Mouse (Mus musculus): ENCODE data around the gene Haus5. TPM values are rescaled to one million over a fixed set of nuclear protein-coding genes. Genes with fewer than 3 reads are reported as not detected.

Gene Haus5
- polyA plus RNA-seq, 1 experiment from 2014 or later: 4.8 TPM

DNA sequence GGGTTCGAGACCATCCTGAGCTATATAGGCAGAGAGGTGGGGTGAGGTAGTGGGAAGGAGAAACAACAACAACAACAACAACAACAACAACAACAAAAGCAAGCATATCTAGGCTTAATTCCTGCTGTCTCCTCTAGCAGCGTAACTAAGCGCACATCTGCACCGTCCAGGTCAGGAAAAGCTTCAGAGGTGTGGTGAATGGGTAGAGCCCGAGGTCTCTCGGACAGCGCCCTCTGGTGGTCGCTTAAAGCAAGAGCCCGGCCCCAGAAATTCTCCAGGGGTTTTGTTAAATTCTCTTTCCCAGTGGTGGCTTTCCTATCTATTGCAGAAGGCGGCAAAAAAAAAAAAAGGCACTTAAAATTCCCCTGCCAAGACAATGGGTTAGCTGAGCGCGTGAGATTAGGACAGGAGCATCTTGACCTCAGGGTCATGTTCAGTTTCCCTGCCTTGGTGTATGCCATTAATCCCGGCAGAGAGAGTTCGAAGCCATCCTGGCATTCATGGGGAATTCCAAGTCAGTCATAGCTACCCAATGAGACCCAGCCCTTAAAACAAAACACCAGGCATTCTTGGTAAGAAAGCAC, 51.2 kb downstream of the Haus5 start:
- WGBS (ENCODE audit: missing documents): 20% methylated on average over 14 of the region's 14 CpGs
- no peak overlapping the region for H3K4me3 ChIP-seq (ENCODE audit: inconsistent target)
- no peaks in the 10 kb centered on the region for H3K79me2 ChIP-seq (ENCODE audit: inconsistent target)
- H3K27ac ChIP-seq: no peak overlapping the region
- H3K36me3 ChIP-seq (ENCODE audit: inconsistent target): peaks cover 28% of the 10 kb centered on the region

DNA sequence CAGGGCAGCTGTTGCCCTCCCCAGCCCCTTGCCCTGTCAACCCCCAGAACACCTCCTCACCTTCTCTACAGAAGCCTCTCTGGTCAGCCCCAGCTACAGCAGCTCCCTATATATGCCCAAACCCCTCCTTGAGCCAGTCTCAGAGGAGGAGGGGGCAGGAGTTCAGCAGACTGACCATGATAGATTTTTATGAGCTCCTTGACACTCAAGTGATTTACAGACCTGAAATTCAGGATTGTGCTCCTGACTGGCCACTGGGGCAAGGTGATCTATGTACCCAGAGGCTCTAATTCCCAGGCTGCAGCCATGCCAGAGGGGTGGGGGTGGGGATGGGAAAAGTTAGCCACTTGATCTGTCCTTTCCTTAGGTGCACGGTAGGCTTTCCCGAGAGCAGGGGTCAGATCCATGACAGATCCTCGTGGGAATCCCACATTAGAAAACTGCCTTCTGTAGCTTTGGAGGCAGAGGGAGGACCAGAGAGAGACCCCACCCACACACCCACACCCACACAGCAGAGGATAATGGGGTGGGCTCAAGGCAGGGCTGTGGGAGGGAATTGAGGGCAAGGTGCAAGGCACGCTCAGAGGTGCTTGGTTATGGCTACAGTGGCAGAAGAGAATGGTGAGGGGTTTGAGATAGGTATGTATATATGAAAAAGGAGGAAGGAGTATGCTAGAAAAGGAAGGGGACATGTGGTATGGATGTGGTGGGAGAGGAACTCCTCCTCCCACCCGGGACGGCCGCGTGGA, 52.0 kb downstream of the Haus5 start, which contains the start of gene Upk1a:
Gene Upk1a (minus strand): TSS at position 194 of the 749 bp plus-strand sequence.
- Histone ChIP-seq H3K27ac (no peak within 1 kb of the TSS), H3K4me3 (ENCODE audit: inconsistent target) (no peak within 1 kb of the TSS), H3K79me2 (ENCODE audit: inconsistent target) (no peaks in the 10 kb centered on the region), H3K36me3 (ENCODE audit: inconsistent target) (peaks cover 20% of the 10 kb centered on the region)
- 92% methylated on average over 4 of the region's 8 CpGs for WGBS (ENCODE audit: missing documents)

DNA sequence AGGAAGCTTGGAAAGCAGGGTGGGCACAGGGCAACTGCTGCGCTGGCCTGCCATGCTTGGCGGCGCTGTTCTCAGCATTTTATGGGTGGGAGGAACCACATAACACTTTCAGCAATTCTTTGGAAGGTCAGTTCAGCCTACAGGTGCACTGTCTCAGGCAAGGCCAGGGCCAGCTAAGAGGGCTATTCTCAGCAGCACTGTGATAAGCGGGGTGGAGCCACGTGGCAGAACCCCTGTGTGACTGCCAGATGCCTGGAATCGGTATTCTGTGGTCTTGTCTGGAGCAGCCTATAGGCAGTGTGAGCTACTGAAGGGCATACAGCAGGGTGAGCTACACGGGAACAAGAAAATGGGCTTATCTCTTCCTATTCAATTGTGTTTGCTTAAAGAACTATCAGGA, 54.8 kb downstream of the Haus5 start:
- no peak overlapping the region for H3K27ac ChIP-seq
- no peak overlapping the region for H3K4me3 ChIP-seq (ENCODE audit: inconsistent target)
- H3K36me3 ChIP-seq (ENCODE audit: inconsistent target): no peaks in the 10 kb centered on the region
- 73% methylated on average over 7 of the region's 7 CpGs for WGBS (ENCODE audit: missing documents)
- no peaks in the 10 kb centered on the region for H3K79me2 ChIP-seq (ENCODE audit: inconsistent target)

DNA sequence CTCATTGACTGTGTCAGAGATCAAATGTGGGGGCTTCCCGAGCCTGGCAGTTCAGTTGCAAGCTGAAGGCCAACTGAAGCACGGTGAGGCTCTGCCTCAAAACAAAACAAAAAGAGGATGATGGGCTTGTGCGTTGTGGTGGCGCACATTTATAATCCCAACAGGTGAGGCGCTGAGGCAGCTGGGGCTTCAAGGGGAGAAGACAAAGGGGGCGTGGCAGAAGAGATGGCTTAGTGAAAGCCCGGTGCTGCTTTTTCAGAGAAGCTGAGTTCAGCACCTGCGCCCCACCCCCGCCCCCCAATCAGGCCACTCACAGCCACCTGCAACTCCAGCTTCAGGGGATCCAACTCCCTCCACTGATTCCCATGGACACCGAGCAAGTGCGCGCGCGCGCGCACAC, 56.3 kb downstream of the Haus5 start:
- 59% methylated on average over 16 of the region's 16 CpGs for WGBS (ENCODE audit: missing documents)
- Histone ChIP-seq H3K27ac (no peak overlapping the region), H3K79me2 (ENCODE audit: inconsistent target) (no peaks in the 10 kb centered on the region), H3K36me3 (ENCODE audit: inconsistent target) (no peaks in the 10 kb centered on the region), H3K4me3 (ENCODE audit: inconsistent target) (no peak overlapping the region)

DNA sequence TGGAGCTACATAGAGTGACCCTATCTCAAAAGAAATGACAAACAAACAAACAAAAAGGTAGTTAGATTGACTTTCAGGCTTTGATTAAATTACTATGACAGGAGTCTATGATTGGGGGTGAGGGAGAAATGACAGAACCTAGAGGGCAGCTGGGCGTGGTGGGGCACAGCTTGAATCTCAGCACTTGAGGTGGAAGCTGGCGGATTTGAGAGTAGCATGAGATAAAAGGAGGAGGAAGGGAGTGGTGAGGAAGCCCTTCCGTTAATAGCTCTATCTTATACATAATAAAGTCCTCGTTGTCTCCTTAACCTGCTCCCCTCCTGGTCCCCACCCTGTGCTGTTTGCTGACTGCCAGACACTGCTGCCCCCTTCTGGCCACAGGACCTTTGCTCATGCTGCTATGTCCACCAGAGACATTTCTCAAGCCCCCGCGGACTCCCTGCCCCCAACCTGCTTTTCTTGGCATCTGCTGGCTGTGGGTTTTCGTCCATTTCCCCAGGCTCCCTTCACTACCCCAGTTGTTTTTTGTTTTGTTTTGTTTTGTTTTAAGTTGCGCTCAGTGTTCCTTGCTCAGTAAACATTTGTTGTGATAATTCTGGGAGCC, 57.0 kb downstream of the Haus5 start:
- 31% methylated on average over 8 of the region's 8 CpGs for WGBS (ENCODE audit: missing documents)

DNA sequence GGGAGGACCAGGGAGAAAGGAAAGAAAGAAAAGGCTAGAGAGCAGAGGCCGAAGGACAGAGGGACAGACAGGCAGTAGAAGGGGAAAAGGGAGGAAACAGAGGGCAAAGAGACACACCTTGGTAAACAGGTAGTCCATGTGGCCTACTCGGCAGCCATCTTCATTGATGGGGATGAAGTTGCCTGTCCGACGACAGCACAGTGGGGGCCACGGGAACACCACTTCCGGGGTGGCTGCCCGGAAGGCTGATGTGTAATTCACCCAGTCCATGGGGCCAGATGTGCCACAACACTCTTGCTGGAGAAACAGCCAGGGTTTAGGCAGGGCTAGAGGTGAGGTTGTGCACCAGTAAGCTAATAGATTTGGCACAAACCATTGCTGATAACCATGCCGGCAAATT, 59.9 kb downstream of the Haus5 start:
- H3K4me3 ChIP-seq (ENCODE audit: inconsistent target): no peak overlapping the region
- no peak overlapping the region for H3K27ac ChIP-seq
- WGBS (ENCODE audit: missing documents): 87% methylated on average over 8 of the region's 8 CpGs
- H3K36me3 ChIP-seq (ENCODE audit: inconsistent target): no peaks in the 10 kb centered on the region
- no peaks in the 10 kb centered on the region for H3K79me2 ChIP-seq (ENCODE audit: inconsistent target)

More for the DNA sequence above, 57.0 kb downstream of the Haus5 start:
- H3K4me3 ChIP-seq (ENCODE audit: inconsistent target): no peak overlapping the region
- H3K27ac ChIP-seq: no peak overlapping the region
- H3K36me3 ChIP-seq (ENCODE audit: inconsistent target): no peaks in the 10 kb centered on the region
- no peaks in the 10 kb centered on the region for H3K79me2 ChIP-seq (ENCODE audit: inconsistent target)

DNA sequence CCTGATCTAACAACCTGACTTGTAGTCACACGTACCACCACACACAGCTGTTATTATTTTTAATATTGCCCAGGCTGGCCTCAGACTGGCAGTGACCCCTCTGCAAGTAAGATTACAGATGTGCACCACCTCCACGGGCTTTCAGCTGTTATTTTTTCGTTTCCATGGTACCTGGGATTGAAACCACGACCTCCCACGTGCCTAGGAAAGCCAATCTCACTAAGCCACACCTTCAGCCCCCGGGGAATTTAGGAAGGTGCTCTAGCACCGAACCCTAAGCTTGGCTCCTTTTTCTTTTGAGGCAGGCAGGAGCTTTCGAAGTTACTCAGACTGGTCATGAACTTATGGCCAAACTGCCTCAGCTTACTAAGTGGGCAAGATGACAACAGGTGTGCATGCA, 60.4 kb downstream of the Haus5 start:
- Histone ChIP-seq H3K79me2 (ENCODE audit: inconsistent target) (no peaks in the 10 kb centered on the region), H3K27ac (no peak overlapping the region), H3K36me3 (ENCODE audit: inconsistent target) (no peaks in the 10 kb centered on the region), H3K4me3 (ENCODE audit: inconsistent target) (no peak overlapping the region)
- WGBS (ENCODE audit: missing documents): 46% methylated on average over 8 of the region's 8 CpGs

Other genes with a start within 250 kb of the Haus5 start
- 9.3 to 40.5 TPM (median 34.0 TPM) in 3 replicates for gene Hcst, start 245.1 kb downstream of the Haus5 start, polyA plus RNA-seq (2018)
- gene Nfkbid, start 243.3 kb downstream of the Haus5 start, polyA plus RNA-seq (2018): 3.2 to 8.3 TPM (median 6.3 TPM) in 3 replicates
- 0.67 to 1.3 TPM (median 0.75 TPM) in 3 replicates for gene Aplp1, start 219.5 kb downstream of the Haus5 start, polyA plus RNA-seq (2018)
- gene Kirrel2, start 207.3 kb downstream of the Haus5 start, polyA plus RNA-seq (2018): not detected in 3 replicates
- not detected in 3 replicates for gene Nphs1, start 206.7 kb downstream of the Haus5 start, polyA plus RNA-seq (2018)
- gene Prodh2, start 171.4 kb downstream of the Haus5 start, polyA plus RNA-seq (2018): not detected in 3 replicates
- gene Arhgap33, start 129.9 kb downstream of the Haus5 start, polyA plus RNA-seq (2018): 0.09 to 0.30 TPM (median 0.16 TPM) in 3 replicates
- 3.0 to 7.5 TPM (median 3.9 TPM) in 3 replicates for gene Hspb6, start 112.8 kb downstream of the Haus5 start, polyA plus RNA-seq (2018)
- gene Proser3, start 112.7 kb downstream of the Haus5 start, polyA plus RNA-seq (2018): 1.8 to 5.6 TPM (median 2.0 TPM) in 3 replicates
- gene Lin37, start 105.2 kb downstream of the Haus5 start, polyA plus RNA-seq (2018): 18.0 to 27.7 TPM (median 25.4 TPM) in 3 replicates
- 61.4 to 79.9 TPM (median 65.3 TPM) in 3 replicates for gene U2af1l4, start 101.7 kb downstream of the Haus5 start, polyA plus RNA-seq (2018)
- gene Gm49396, start 101.7 kb downstream of the Haus5 start, polyA plus RNA-seq (2018): 0.69 to 3.4 TPM (median 0.84 TPM) in 3 replicates
- 123 to 220 TPM (median 157 TPM) in 3 replicates for gene Psenen, start 101.4 kb downstream of the Haus5 start, polyA plus RNA-seq (2018)
- gene Igflr1, start 99.6 kb downstream of the Haus5 start, polyA plus RNA-seq (2018): 0.68 TPM in 1 of 3 replicates, not detected in the others
- 13.9 to 35.4 TPM (median 16.1 TPM) in 3 replicates for gene Kmt2b, start 76.3 kb downstream of the Haus5 start, polyA plus RNA-seq (2018)
- gene Zbtb32, start 66.1 kb downstream of the Haus5 start, polyA plus RNA-seq (2018): 0.14 TPM in 1 of 3 replicates, not detected in the others
- 0.46 TPM in 1 of 3 replicates, not detected in the others for gene Upk1a, start 52.1 kb downstream of the Haus5 start, polyA plus RNA-seq (2018)
- 333 to 597 TPM (median 504 TPM) in 3 replicates for gene Cox6b1, start 38.8 kb downstream of the Haus5 start, polyA plus RNA-seq (2018)
- not detected in 3 replicates for gene Etv2, start 29.1 kb downstream of the Haus5 start, polyA plus RNA-seq (2018)
- gene Rbm42, start 14.7 kb downstream of the Haus5 start, polyA plus RNA-seq (2018): 49.7 to 73.5 TPM (median 66.3 TPM) in 3 replicates
- not detected in 3 replicates for gene Pmis2, start 6.6 kb upstream of the Haus5 start, polyA plus RNA-seq (2018)
- gene 2200002J24Rik, start 33.9 kb upstream of the Haus5 start, polyA plus RNA-seq (2018): not detected in 3 replicates
- gene Atp4a, start 47.2 kb upstream of the Haus5 start, polyA plus RNA-seq (2018): not detected in 3 replicates
- gene Tmem147, start 64.5 kb upstream of the Haus5 start, polyA plus RNA-seq (2018): 24.1 to 98.6 TPM (median 72.6 TPM) in 3 replicates
- not detected in 3 replicates for gene Gapdhs, start 78.7 kb upstream of the Haus5 start, polyA plus RNA-seq (2018)
- gene Sbsn, start 86.5 kb upstream of the Haus5 start, polyA plus RNA-seq (2018): 0.54 to 2.3 TPM (median 1.5 TPM) in 3 replicates
- 0.37 TPM in 1 of 3 replicates, not detected in the others for gene Dmkn, start 98.8 kb upstream of the Haus5 start, polyA plus RNA-seq (2018)
- gene Krtdap, start 122.9 kb upstream of the Haus5 start, polyA plus RNA-seq (2018): not detected in 3 replicates
- gene Ffar2, start 158.8 kb upstream of the Haus5 start, polyA plus RNA-seq (2018): 0.10 TPM in 1 of 3 replicates, not detected in the others
- gene Ffar3, start 191.2 kb upstream of the Haus5 start, polyA plus RNA-seq (2018): not detected in 3 replicates
- gene Ffar1, start 196.6 kb upstream of the Haus5 start, polyA plus RNA-seq (2018): not detected in 3 replicates
- gene Cd22, start 215.3 kb upstream of the Haus5 start, polyA plus RNA-seq (2018): 15.6 to 31.6 TPM (median 22.5 TPM) in 3 replicates
- gene Mag, start 249.9 kb upstream of the Haus5 start, polyA plus RNA-seq (2018): 0.43 to 1.9 TPM (median 0.78 TPM) in 3 replicates

Measured in macrophage (primary cell).